In the genomic region with DNA sequence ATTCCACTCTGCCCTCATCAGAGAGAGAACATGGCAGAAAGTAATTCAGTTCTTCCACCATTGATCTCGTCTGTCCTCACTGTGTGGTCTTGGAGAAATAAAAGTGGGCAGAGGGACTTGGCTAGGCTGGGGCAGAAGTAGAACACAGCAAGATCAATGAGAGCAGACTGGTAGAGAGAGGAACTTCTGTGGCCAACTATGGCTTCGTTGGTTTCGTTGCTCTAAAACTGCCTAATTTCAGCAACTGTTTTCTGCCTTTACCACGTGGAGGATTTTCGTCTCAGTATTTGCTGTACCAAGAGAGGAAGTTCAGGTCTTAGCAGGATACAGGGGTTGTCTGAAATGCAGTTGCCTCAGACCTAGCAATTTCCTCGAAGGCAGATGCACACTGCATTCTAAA, we compare ENCODE assay signal across 22 mouse cellular contexts.
A peak's percentile ranks its signal among the peaks of the same experiment; 100 is the strongest.
DNase-seq lines count a peak whose midpoint lies in the region; TF ChIP-seq lines count a peak whose summit lies in the region.
"Had no signal": no experiment of that assay in that cellular context is flagged by ENCODE, and none has a peak within 500 bp of the region (broad histone marks: within the 10 kb centered on the region; RNA-seq: fewer than 3 reads in every experiment).

No protein-coding gene starts in this region.

- intact Hi-C loops in heart, postnatal 36 days (cut with DNase I) = no loop called here

- WGBS in heart, embryonic 10.5 days = 62% methylated on average over 6 of the region's 6 CpGs

- H3K27ac ChIP-seq in heart, embryonic 10.5 days = no peak overlapping the region
- H3K27ac ChIP-seq in bone marrow macrophage, adult 2 months (ENCODE audit: insufficient read depth, low read depth, low read length) = peak overlapping the region; percentile 89
- H3K27ac ChIP-seq: embryonic facial prominence, embryonic 12.5 days; embryonic facial prominence, embryonic 15.5 days; gastrocnemius, adult 2 months; heart, embryonic 15.5 days; hindbrain, embryonic 14.5 days; hindbrain, postnatal 0 days had no signal

- TF ChIP-seq POLR2A in bone marrow macrophage, adult 2 months (IDR thresholded peaks at IDR 0.05; ENCODE audit: borderline replicate concordance, low read depth, low read length) = no peak

- no peaks in the 10 kb centered on the region for H3K9me3 ChIP-seq in heart, embryonic 10.5 days
- H3K9me3 ChIP-seq: embryonic facial prominence, embryonic 12.5 days; embryonic facial prominence, embryonic 15.5 days; heart, embryonic 12.5 days; heart, embryonic 15.5 days had no signal

- peak; percentile 59 for DNase-seq in heart, embryonic 10.5 days (ENCODE audit: low spot score)
- no peak for DNase-seq in heart, postnatal 36 days
- DNase-seq in A20 (ENCODE audit: low read depth, low spot score) = peak; percentile 4
- DNase-seq in telencephalon, adult 2 months (ENCODE audit: low read depth, low spot score) = peak; percentile 9
- DNase-seq in cerebellum, adult 11-12 months = no peak
- DNase-seq in layer of hippocampus, postnatal 36 days = no peak
- DNase-seq: adrenal gland, postnatal 10 days; cerebellum, adult 2 months; cerebellum, adult 9-11 months; cerebellum, postnatal 25 days; forebrain, postnatal 0 days; gastrocnemius, adult 2 months; gastrocnemius, postnatal 14 days; heart, postnatal 10 days; heart, postnatal 4 days had no signal

- peaks cover 3% of the 10 kb centered on the region; the same call in 1 of the 2 replicates for H3K4me1 ChIP-seq in heart, embryonic 10.5 days
- peaks cover 50% of the 10 kb centered on the region for H3K4me1 ChIP-seq in bone marrow macrophage, adult 2 months (ENCODE audit: control insufficient read depth, insufficient read depth, low read length)
- H3K4me1 ChIP-seq: embryonic facial prominence, embryonic 15.5 days; heart, embryonic 15.5 days had no signal

- H3K4me3 ChIP-seq in heart, embryonic 10.5 days = no peak overlapping the region
- H3K4me3 ChIP-seq in bone marrow macrophage, adult 2 months (ENCODE audit: insufficient read depth, low read length) = no peak overlapping the region
- H3K4me3 ChIP-seq: embryonic facial prominence, embryonic 12.5 days; embryonic facial prominence, embryonic 15.5 days; gastrocnemius, adult 2 months; heart, embryonic 12.5 days; heart, embryonic 15.5 days had no signal

- H3K36me3 ChIP-seq in heart, embryonic 10.5 days = no peaks in the 10 kb centered on the region
- H3K36me3 ChIP-seq: embryonic facial prominence, embryonic 12.5 days; embryonic facial prominence, embryonic 15.5 days; heart, embryonic 12.5 days; heart, embryonic 15.5 days had no signal

- H3K27me3 ChIP-seq in heart, embryonic 10.5 days (ENCODE audit: insufficient read depth, poor library complexity, severe bottlenecking) = no peaks in the 10 kb centered on the region
- H3K27me3 ChIP-seq: embryonic facial prominence, embryonic 12.5 days; embryonic facial prominence, embryonic 15.5 days; heart, embryonic 12.5 days; heart, embryonic 15.5 days had no signal

- no peak for TF ChIP-seq CTCF in bone marrow macrophage, adult 2 months (IDR thresholded peaks at IDR 0.05; ENCODE audit: low read depth, low read length)

Comparison
In these comparisons a context has a peak if more than half of its experiments do, and no peak if none do; other contexts are left out.
1. DNase-seq: peak in heart, embryonic 10.5 days (single experiment), A20 (single experiment) and telencephalon, adult 2 months (single experiment); none in heart, postnatal 36 days (0 of 2), cerebellum, adult 11-12 months (single experiment) and layer of hippocampus, postnatal 36 days (0 of 2).